ENCODE assay signal across 9 mouse cellular contexts in genomic region chr12:80103521-80103973, GRCm38 (mm10). TPM values are rescaled to one million over a fixed set of nuclear protein-coding genes. Genes with fewer than 3 reads are reported as not detected.
DNase-seq lines count a peak whose midpoint lies in the region; ATAC-seq and TF ChIP-seq lines count a peak whose summit lies in the region.
"Had no signal": no experiment of that assay in that cellular context is flagged by ENCODE, and none has a peak within 500 bp of the region (broad histone marks: within the 10 kb centered on the region; RNA-seq: fewer than 3 reads in every experiment).

No protein-coding gene starts in this region.

- H3K27me3 ChIP-seq in heart, adult 2 months (ENCODE audit: control insufficient read depth, insufficient read depth, low read length), result no peaks in the 10 kb centered on the region
- H3K27me3 ChIP-seq in liver, adult 2 months (ENCODE audit: control insufficient read depth, insufficient read depth, low read length), result no peaks in the 10 kb centered on the region
- no peaks in the 10 kb centered on the region for H3K27me3 ChIP-seq in small intestine, adult 2 months (ENCODE audit: control insufficient read depth, insufficient read depth, low read length)
- no peaks in the 10 kb centered on the region for H3K27me3 ChIP-seq in cerebellum, adult 2 months (ENCODE audit: control insufficient read depth, insufficient read depth, low read length)
- no peaks in the 10 kb centered on the region for H3K27me3 ChIP-seq in hindbrain, embryonic 13.5 days

- WGBS in heart, adult 2 months, result 52% methylated on average over 5 of the region's 5 CpGs
- 22% methylated on average over 5 of the region's 5 CpGs for WGBS in liver, adult 2 months
- WGBS in small intestine, adult 2 months, result 22% methylated on average over 5 of the region's 5 CpGs
- 65% methylated on average over 5 of the region's 5 CpGs for WGBS in cerebellum, adult 2 months
- WGBS in hindbrain, embryonic 13.5 days, result 62% methylated on average over 5 of the region's 5 CpGs

- H3K27ac ChIP-seq in heart, adult 2 months, result no peak overlapping the region
- peak overlapping the region; percentile 86 for H3K27ac ChIP-seq in liver, adult 2 months (replicated peaks; ENCODE audit: insufficient read depth, low read depth, low read length)
- peak overlapping the region; percentile 92 for H3K27ac ChIP-seq in small intestine, adult 2 months (ENCODE audit: insufficient read depth, low read depth, low read length)
- no peak overlapping the region for H3K27ac ChIP-seq in cerebellum, adult 2 months (ENCODE audit: insufficient read depth, low read length)
- no peak overlapping the region for H3K27ac ChIP-seq in hindbrain, embryonic 13.5 days

- TF ChIP-seq EP300 in heart, adult 2 months (IDR thresholded peaks at IDR 0.05; ENCODE audit: insufficient read depth, low read depth, low read length), result no peak

- TF ChIP-seq CTCF in heart, adult 2 months (IDR thresholded peaks at IDR 0.05), result no peak
- TF ChIP-seq CTCF in liver, adult 2 months (IDR thresholded peaks at IDR 0.05; ENCODE audit: low read depth, low read length), result no peak
- no peak for TF ChIP-seq CTCF in small intestine, adult 2 months (IDR thresholded peaks at IDR 0.05; ENCODE audit: extremely low read depth, insufficient read length, insufficient replicate concordance, low read depth, low read length)
- no peak for TF ChIP-seq CTCF in cerebellum, adult 2 months (IDR thresholded peaks at IDR 0.05; ENCODE audit: borderline replicate concordance, insufficient read depth, low read depth, low read length)

- ATAC-seq in hindbrain, embryonic 13.5 days (ENCODE audit: low FRiP score), result no peak

- peaks cover 3% of the 10 kb centered on the region for H3K4me1 ChIP-seq in heart, adult 2 months (ENCODE audit: control insufficient read depth, insufficient read depth, low read length)
- peaks cover 29% of the 10 kb centered on the region for H3K4me1 ChIP-seq in liver, adult 2 months (ENCODE audit: control insufficient read depth, insufficient read depth, low read length)
- peaks cover 10% of the 10 kb centered on the region; the same call in 1 of the 2 replicates for H3K4me1 ChIP-seq in small intestine, adult 2 months (ENCODE audit: control insufficient read depth, insufficient read depth, insufficient read length, low read length)
- peaks cover 4% of the 10 kb centered on the region; the same call in 1 of the 2 replicates for H3K4me1 ChIP-seq in cerebellum, adult 2 months (ENCODE audit: control insufficient read depth, insufficient read depth, low read length)
- no peaks in the 10 kb centered on the region for H3K4me1 ChIP-seq in hindbrain, embryonic 13.5 days (replicated peaks)

- intact Hi-C loops in heart, adult 2 months (cut with DNase I), result no loop called here

- no peak overlapping the region for H3K4me3 ChIP-seq in heart, adult 2 months
- peak overlapping the region; percentile 32; the same call in 1 of the 2 replicates for H3K4me3 ChIP-seq in liver, adult 2 months (ENCODE audit: insufficient read depth, low read depth, low read length)
- peak overlapping the region; percentile 62 for H3K4me3 ChIP-seq in small intestine, adult 2 months (ENCODE audit: low read depth, low read length)
- H3K4me3 ChIP-seq in cerebellum, adult 2 months (replicated peaks; ENCODE audit: insufficient read depth, low read depth, low read length), result no peak overlapping the region
- no peak overlapping the region for H3K4me3 ChIP-seq in hindbrain, embryonic 13.5 days

- H3K9me3 ChIP-seq in hindbrain, embryonic 13.5 days, result no peaks in the 10 kb centered on the region

- no peak overlapping the region for H3K4me2 ChIP-seq in hindbrain, embryonic 13.5 days

- peaks cover 8% of the 10 kb centered on the region for H3K36me3 ChIP-seq in heart, adult 2 months (ENCODE audit: control insufficient read depth, insufficient read depth, low read length)
- peaks cover 6% of the 10 kb centered on the region; the same call in 1 of the 2 replicates for H3K36me3 ChIP-seq in liver, adult 2 months (ENCODE audit: control insufficient read depth, insufficient read depth, low read length)
- H3K36me3 ChIP-seq in small intestine, adult 2 months (ENCODE audit: control insufficient read depth, insufficient read depth, low read length), result peaks cover 6% of the 10 kb centered on the region
- H3K36me3 ChIP-seq in hindbrain, embryonic 13.5 days, result no peaks in the 10 kb centered on the region

- H3K79me2 ChIP-seq in heart, adult 2 months (replicated peaks; ENCODE audit: control insufficient read depth, insufficient read depth, low read length), result no peaks in the 10 kb centered on the region
- H3K79me2 ChIP-seq in liver, adult 2 months (ENCODE audit: control insufficient read depth, insufficient read depth, low read length), result no peaks in the 10 kb centered on the region

- no peak overlapping the region for H3K9ac ChIP-seq in heart, adult 2 months (ENCODE audit: low read depth, low read length)
- H3K9ac ChIP-seq in liver, adult 2 months (ENCODE audit: low read depth, low read length), result peak overlapping the region; percentile 57
- no peak overlapping the region for H3K9ac ChIP-seq in hindbrain, embryonic 13.5 days

- no peak for TF ChIP-seq POLR2A in heart, adult 2 months (IDR thresholded peaks at IDR 0.05; ENCODE audit: insufficient read depth, low read depth, low read length)
- TF ChIP-seq POLR2A in liver, adult 2 months (IDR thresholded peaks at IDR 0.05; ENCODE audit: extremely low read depth, insufficient read depth, low read length), result no peak
- peak; percentile 28 for TF ChIP-seq POLR2A in small intestine, adult 2 months (IDR thresholded peaks at IDR 0.05; ENCODE audit: low read depth, low read length)
- no peak for TF ChIP-seq POLR2A in cerebellum, adult 2 months (IDR thresholded peaks at IDR 0.05; ENCODE audit: borderline replicate concordance, insufficient read depth, low read length)

- DNase-seq in heart, adult 11 months, result peak; percentile 90
- DNase-seq in heart, adult 2 months, result no peak
- peak; percentile 93 for DNase-seq in kidney, adult 18-20 months
- DNase-seq in liver, adult 2 months (ENCODE audit: extremely low read depth, low read depth, low spot score), result peak; percentile 97
- no peak for DNase-seq in cerebellum, adult 2 months
- DNase-seq in thymus, postnatal 0 days (ENCODE audit: low spot score), result no peak
- DNase-seq: right cerebral cortex, postnatal 25 days had no signal

RNA-seq across cellular contexts. Expression of gene Zfp36l1, which starts 9.3 kb away (rescaled TPM):
- total RNA-seq in heart, adult 2 months (2021), result 10 to 100 TPM; 74.4 to 79.4 TPM
- 43.3 and 65.0 TPM in 2 replicates for polyA plus RNA-seq in heart, adult 2 months (2012; rRNA removed)
- total RNA-seq in liver, adult 2 months (2014; rRNA removed), result 15.4 and 21.8 TPM in 2 replicates
- polyA plus RNA-seq in liver, adult 2 months (2012; rRNA removed), result 125 and 162 TPM in 2 replicates
- 60.1 and 118 TPM in 2 replicates for polyA plus RNA-seq in small intestine, adult 2 months (2012; rRNA removed)
- 20.4 and 23.2 TPM in 2 replicates for polyA plus RNA-seq in cerebellum, adult 2 months (2012; rRNA removed)
- 63.4 and 69.7 TPM in 2 replicates for polyA plus RNA-seq in thymus, postnatal 0 days (2015; fragmentation: Nextera tagmentation; extraction: Ambion mirVana)
- polyA plus RNA-seq in hindbrain, embryonic 13.5 days (2015; fragmentation: Nextera tagmentation; extraction: Ambion mirVana), result 44.6 and 53.1 TPM in 2 replicates

Comparison
In these comparisons a context has a peak if more than half of its experiments do, and no peak if none do; other contexts are left out.
1. DNase-seq: peak in heart, adult 11 months (single experiment), kidney, adult 18-20 months (single experiment) and liver, adult 2 months (single experiment); none in heart, adult 2 months (0 of 2), cerebellum, adult 2 months (0 of 2) and thymus, postnatal 0 days (single experiment).
2. H3K27ac ChIP-seq: peak in liver, adult 2 months (single experiment) and small intestine, adult 2 months (single experiment); none in heart, adult 2 months (single experiment), cerebellum, adult 2 months (single experiment) and hindbrain, embryonic 13.5 days (single experiment).
3. H3K4me3 ChIP-seq: peak in liver, adult 2 months (single experiment) and small intestine, adult 2 months (single experiment); none in heart, adult 2 months (single experiment), cerebellum, adult 2 months (single experiment) and hindbrain, embryonic 13.5 days (single experiment).